Mouse (Mus musculus) monocyte, adult 2 months (primary cell): ENCODE results near the gene Ntm.

Experiments used
- DNase-seq, 2 experiments: peaks; one replicate each; pipeline ENCODE4 v3.0.0; 2022; ENCODE audit warnings: low spot score in 2 of 2, low read depth in 1 of 2

Gene Ntm

GRCm38 (mm10) chr9:29962978-29963377, at the start of gene Ntm:
Gene Ntm (minus strand): TSS chr9:29963141.
- no peak for DNase-seq

- no peak for DNase-seq
Measured at GRCm38 (mm10) chr9:30005701-30006100, 42.8 kb upstream of the Ntm start.

GRCm38 (mm10) chr9:30003612-30004011, 40.7 kb upstream of the Ntm start:
- DNase-seq, result no peak

- DNase-seq, result no peak
Measured at GRCm38 (mm10) chr9:29981177-29981915, 18.4 kb upstream of the Ntm start.

GRCm38 (mm10) chr9:29961954-29962867, 730 bp downstream of the Ntm start:
- DNase-seq, result no peak

GRCm38 (mm10) chr9:29961512-29961911, 1.4 kb downstream of the Ntm start:
- DNase-seq, result no peak

GRCm38 (mm10) chr9:29960741-29961140, 2.2 kb downstream of the Ntm start:
- no peak for DNase-seq

GRCm38 (mm10) chr9:29960236-29960635, 2.7 kb downstream of the Ntm start:
- DNase-seq, result no peak

- DNase-seq, result no peak
Measured at GRCm38 (mm10) chr9:29956936-29957335, 6.0 kb downstream of the Ntm start.

GRCm38 (mm10) chr9:29954031-29954430, 8.9 kb downstream of the Ntm start:
- no peak for DNase-seq

GRCm38 (mm10) chr9:29949041-29949440, 13.9 kb downstream of the Ntm start:
- no peak for DNase-seq

GRCm38 (mm10) chr9:29943209-29944070, 19.5 kb downstream of the Ntm start:
- no peak for DNase-seq

- DNase-seq, result no peak
Measured at GRCm38 (mm10) chr9:29942183-29942952, 20.6 kb downstream of the Ntm start.

GRCm38 (mm10) chr9:29939517-29940034, 23.4 kb downstream of the Ntm start:
- DNase-seq, result no peak

GRCm38 (mm10) chr9:29928796-29929195, 34.1 kb downstream of the Ntm start:
- no peak for DNase-seq

GRCm38 (mm10) chr9:29925382-29925781, 37.6 kb downstream of the Ntm start:
- no peak for DNase-seq

GRCm38 (mm10) chr9:29898406-29899054, 64.4 kb downstream of the Ntm start:
- DNase-seq, result no peak

GRCm38 (mm10) chr9:29897448-29897847, 65.5 kb downstream of the Ntm start:
- DNase-seq, result no peak

- DNase-seq, result no peak
Measured at GRCm38 (mm10) chr9:29892792-29893191, 70.1 kb downstream of the Ntm start.

GRCm38 (mm10) chr9:29888712-29889111, 74.2 kb downstream of the Ntm start:
- no peak for DNase-seq
